Mouse (Mus musculus): Measurements from ENCODE around the gene Ppip5k2.

The Ppip5k2 gene

GRCm38 (mm10) chr1:97759841-97760240 lies 10.4 kb downstream of the Ppip5k2 start:
- no peak for DNase-seq (ENCODE audit: low read depth, low spot score)

- DNase-seq (ENCODE audit: low read depth, low spot score): no peak
These were observed 15.8 kb downstream of the Ppip5k2 start for GRCm38 (mm10) chr1:97754392-97754791.

- DNase-seq (ENCODE audit: low read depth, low spot score): no peak
These were observed 17.0 kb downstream of the Ppip5k2 start for GRCm38 (mm10) chr1:97753216-97753615.

GRCm38 (mm10) chr1:97748163-97748562 lies 22.0 kb downstream of the Ppip5k2 start:
- no peak for DNase-seq (ENCODE audit: low read depth, low spot score)

GRCm38 (mm10) chr1:97746261-97746660 lies 23.9 kb downstream of the Ppip5k2 start:
- no peak for DNase-seq (ENCODE audit: low read depth, low spot score)

GRCm38 (mm10) chr1:97745712-97746111 lies 24.5 kb downstream of the Ppip5k2 start:
- DNase-seq (ENCODE audit: low read depth, low spot score): no peak

GRCm38 (mm10) chr1:97743063-97743462 lies 27.1 kb downstream of the Ppip5k2 start:
- no peak for DNase-seq (ENCODE audit: low read depth, low spot score)

- no peak for DNase-seq (ENCODE audit: low read depth, low spot score)
These were observed 40.9 kb downstream of the Ppip5k2 start for GRCm38 (mm10) chr1:97729339-97729738.

- DNase-seq (ENCODE audit: low read depth, low spot score): no peak
These were observed 43.5 kb downstream of the Ppip5k2 start for GRCm38 (mm10) chr1:97726730-97727129.

GRCm38 (mm10) chr1:97718440-97718839 lies 51.8 kb downstream of the Ppip5k2 start:
- DNase-seq (ENCODE audit: low read depth, low spot score): no peak

GRCm38 (mm10) chr1:97714334-97714868 lies 55.8 kb downstream of the Ppip5k2 start:
- no peak for DNase-seq (ENCODE audit: low read depth, low spot score)

GRCm38 (mm10) chr1:97710520-97710919 lies 59.7 kb downstream of the Ppip5k2 start:
- no peak for DNase-seq (ENCODE audit: low read depth, low spot score)

GRCm38 (mm10) chr1:97705389-97705788 lies 64.8 kb downstream of the Ppip5k2 start:
- DNase-seq (ENCODE audit: low read depth, low spot score): no peak

GRCm38 (mm10) chr1:97704646-97705045 lies 65.6 kb downstream of the Ppip5k2 start:
- DNase-seq (ENCODE audit: low read depth, low spot score): no peak

- DNase-seq (ENCODE audit: low read depth, low spot score): no peak
These were observed 71.1 kb downstream of the Ppip5k2 start for GRCm38 (mm10) chr1:97698956-97699570.

- no peak for DNase-seq (ENCODE audit: low read depth, low spot score)
These were observed 72.9 kb downstream of the Ppip5k2 start for GRCm38 (mm10) chr1:97697273-97697672.

- no peak for DNase-seq (ENCODE audit: low read depth, low spot score)
These were observed 76.4 kb downstream of the Ppip5k2 start for GRCm38 (mm10) chr1:97693825-97694224.

- DNase-seq (ENCODE audit: low read depth, low spot score): no peak
These were observed 81.5 kb downstream of the Ppip5k2 start for GRCm38 (mm10) chr1:97688756-97689155.

GRCm38 (mm10) chr1:97676526-97677177 lies 93.6 kb downstream of the Ppip5k2 start:
- no peak for DNase-seq (ENCODE audit: low read depth, low spot score)

GRCm38 (mm10) chr1:97676115-97676514 lies 94.1 kb downstream of the Ppip5k2 start:
- DNase-seq (ENCODE audit: low read depth, low spot score): no peak

GRCm38 (mm10) chr1:97672849-97673248 lies 97.4 kb downstream of the Ppip5k2 start:
- DNase-seq (ENCODE audit: low read depth, low spot score): no peak

GRCm38 (mm10) chr1:97667288-97667687 lies 102.9 kb downstream of the Ppip5k2 start:
- DNase-seq (ENCODE audit: low read depth, low spot score): no peak

GRCm38 (mm10) chr1:97662324-97662723 lies 107.9 kb downstream of the Ppip5k2 start:
- DNase-seq (ENCODE audit: low read depth, low spot score): no peak
